In the genomic region with DNA sequence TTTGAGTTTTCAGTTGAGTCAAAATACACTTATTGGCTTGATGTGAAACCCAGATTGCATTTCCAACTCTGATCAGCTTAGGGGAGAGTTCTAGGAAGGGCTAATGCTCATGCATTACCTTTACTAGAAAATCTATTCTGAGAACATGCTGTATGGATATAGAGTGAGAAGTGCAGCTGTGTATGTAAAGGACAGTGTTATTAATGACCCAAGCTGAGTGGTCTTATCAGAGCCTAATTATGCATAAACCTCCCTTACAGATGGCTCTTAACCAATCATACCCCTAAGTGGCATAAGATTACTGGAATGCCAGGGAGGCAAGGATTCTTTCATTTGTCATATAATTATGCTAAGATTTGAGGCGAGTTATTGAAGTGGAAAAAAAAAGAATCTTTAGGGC, we compare ENCODE assay signal across 18 mouse cellular contexts.
"Had no signal": no experiment of that assay in that cellular context is flagged by ENCODE, and none has a peak within 500 bp of the region (broad histone marks: within the 10 kb centered on the region; RNA-seq: fewer than 3 reads in every experiment).

No protein-coding gene starts in this region.

- H3K9me3 ChIP-seq: liver, embryonic 12.5 days; midbrain, embryonic 10.5 days; neural tube, embryonic 13.5 days; neural tube, embryonic 15.5 days had no signal

- H3K4me2 ChIP-seq: liver, embryonic 12.5 days; lung, embryonic 14.5 days; neural tube, embryonic 13.5 days; neural tube, embryonic 15.5 days had no signal

- ATAC-seq: liver, embryonic 12.5 days had no signal

- H3K9ac ChIP-seq: liver, embryonic 12.5 days; liver, embryonic 14.5 days; lung, embryonic 14.5 days; neural tube, embryonic 13.5 days; neural tube, embryonic 15.5 days had no signal

- H3K4me1 ChIP-seq: liver, embryonic 12.5 days; midbrain, embryonic 10.5 days; neural tube, embryonic 13.5 days; neural tube, embryonic 15.5 days had no signal

- DNase-seq: lung, adult 18-20 months; lung, embryonic 14.5 days; lung, postnatal 10 days; lung, postnatal 4 days; retina, postnatal 1 day; right cerebral cortex, adult 18-20 months; right cerebral cortex, postnatal 25 days; right cerebral cortex, postnatal 4 days; spleen, adult 18-20 months; thymus, adult 18-20 months; thymus, postnatal 14 days; thymus, postnatal 36 days had no signal

- H3K4me3 ChIP-seq: liver, embryonic 12.5 days; midbrain, embryonic 10.5 days; myocyte; neural tube, embryonic 13.5 days; neural tube, embryonic 15.5 days had no signal

- H3K36me3 ChIP-seq: liver, embryonic 12.5 days; midbrain, embryonic 10.5 days; neural tube, embryonic 13.5 days; neural tube, embryonic 15.5 days had no signal

- H3K27ac ChIP-seq: liver, embryonic 12.5 days; liver, embryonic 14.5 days; midbrain, embryonic 10.5 days; neural tube, embryonic 13.5 days; neural tube, embryonic 15.5 days had no signal

- H3K27me3 ChIP-seq: liver, embryonic 12.5 days; neural tube, embryonic 13.5 days; neural tube, embryonic 15.5 days had no signal
